ENCODE assay signal across 12 mouse cellular contexts in the genomic region with DNA sequence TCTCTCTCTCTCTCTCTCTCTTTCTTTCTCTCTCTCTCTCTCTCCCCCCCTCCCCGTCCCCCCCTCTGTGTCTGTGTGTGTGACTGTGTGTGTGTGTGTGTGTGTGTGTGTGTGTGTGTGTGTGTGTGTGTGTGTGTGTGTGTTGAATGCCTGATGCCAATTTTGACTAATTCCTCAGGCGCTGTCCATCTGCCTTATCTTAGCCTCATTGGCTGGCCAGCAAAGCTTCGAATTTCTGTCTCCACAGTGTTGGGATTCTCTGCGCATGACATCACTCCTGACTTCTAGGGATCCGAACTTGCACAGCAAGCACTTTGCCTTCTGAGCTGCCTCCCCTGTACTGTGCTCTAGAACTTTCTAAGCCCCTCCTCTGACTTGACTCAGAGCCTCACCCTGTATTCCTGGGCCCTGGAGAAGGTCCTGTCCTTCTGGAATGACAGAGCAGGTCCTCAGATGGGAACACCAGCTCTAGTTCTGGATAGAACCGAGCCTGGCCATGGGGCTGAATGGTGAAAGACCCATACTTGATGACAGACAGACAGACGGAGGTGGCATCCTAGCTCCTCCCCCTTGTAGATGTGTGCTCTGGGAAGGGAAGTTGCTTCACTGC. TPM values are rescaled to one million over a fixed set of nuclear protein-coding genes. Genes with fewer than 3 reads are reported as not detected.
DNase-seq lines count a peak whose midpoint lies in the region; ATAC-seq lines count a peak whose summit lies in the region.
"Had no signal": no experiment of that assay in that cellular context is flagged by ENCODE, and none has a peak within 500 bp of the region (broad histone marks: within the 10 kb centered on the region; RNA-seq: fewer than 3 reads in every experiment).

No protein-coding gene starts in this region.

- peaks cover 25% of the 10 kb centered on the region for H3K27me3 ChIP-seq in hindbrain, embryonic 13.5 days
- H3K27me3 ChIP-seq in hindbrain, embryonic 16.5 days (replicated peaks; ENCODE audit: control insufficient read depth, insufficient read depth, low read length): no peaks in the 10 kb centered on the region

- ATAC-seq in hindbrain, embryonic 13.5 days (ENCODE audit: low FRiP score): 0 out of 2 replicates have a peak, but pooled peaks have one; percentile 24
- no peak for ATAC-seq in hindbrain, embryonic 16.5 days

- no peak overlapping the region for H3K9ac ChIP-seq in hindbrain, embryonic 13.5 days
- H3K9ac ChIP-seq in hindbrain, embryonic 16.5 days (ENCODE audit: low read depth, low read length): no peak overlapping the region

- no peak overlapping the region for H3K4me2 ChIP-seq in hindbrain, embryonic 13.5 days
- H3K4me2 ChIP-seq in hindbrain, embryonic 16.5 days (ENCODE audit: low read length): no peak overlapping the region

- no peak overlapping the region for H3K27ac ChIP-seq in hindbrain, embryonic 13.5 days
- no peak overlapping the region for H3K27ac ChIP-seq in hindbrain, embryonic 16.5 days (ENCODE audit: low read depth, low read length)
- H3K27ac ChIP-seq: heart, embryonic 15.5 days; layer of hippocampus, adult 2 months had no signal

- H3K36me3 ChIP-seq in hindbrain, embryonic 13.5 days: no peaks in the 10 kb centered on the region
- H3K36me3 ChIP-seq in hindbrain, embryonic 16.5 days (ENCODE audit: control insufficient read depth, insufficient read depth, low read length): no peaks in the 10 kb centered on the region
- H3K36me3 ChIP-seq: heart, embryonic 15.5 days had no signal

- no peak overlapping the region for H3K4me3 ChIP-seq in hindbrain, embryonic 13.5 days
- no peak overlapping the region for H3K4me3 ChIP-seq in hindbrain, embryonic 16.5 days (ENCODE audit: low read length)
- H3K4me3 ChIP-seq: layer of hippocampus, adult 2 months had no signal

- no peaks in the 10 kb centered on the region for H3K9me3 ChIP-seq in hindbrain, embryonic 13.5 days
- H3K9me3 ChIP-seq in hindbrain, embryonic 16.5 days (ENCODE audit: control insufficient read depth, low read length): peaks cover 3% of the 10 kb centered on the region; the same call in 1 of the 2 replicates
- H3K9me3 ChIP-seq: heart, embryonic 15.5 days had no signal

- 76% methylated on average over 6 of the region's 7 CpGs for WGBS in hindbrain, embryonic 13.5 days
- 68% methylated on average over 7 of the region's 7 CpGs for WGBS in hindbrain, embryonic 16.5 days

- peak; percentile 49 for DNase-seq in embryo, embryonic 10 days (ENCODE audit: low spot score)
- no peak for DNase-seq in embryo, embryonic 9.5 days (ENCODE audit: extremely low spot score)
- DNase-seq in retina, postnatal 1 day: peak; percentile 58
- DNase-seq in retina, embryonic 14.5 days (ENCODE audit: low spot score): no peak
- DNase-seq in T-cell, adult 2 months (ENCODE audit: low spot score): no peak
- no peak for DNase-seq in cerebellum, adult 18-20 months
- DNase-seq: cerebellum, adult 11-12 months; thymus, adult 18-20 months had no signal

- peaks cover 23% of the 10 kb centered on the region for H3K4me1 ChIP-seq in hindbrain, embryonic 13.5 days (replicated peaks)
- H3K4me1 ChIP-seq in hindbrain, embryonic 16.5 days (ENCODE audit: control insufficient read depth, insufficient read depth, low read depth, low read length): peaks cover 16% of the 10 kb centered on the region

RNA-seq across cellular contexts. Expression of a gene that starts 16.8 kb away (rescaled TPM):
- polyA plus RNA-seq in hindbrain, embryonic 13.5 days (2015; fragmentation: Nextera tagmentation; extraction: Ambion mirVana): 0.47 and 0.61 TPM in 2 replicates
- 0.68 and 0.76 TPM in 2 replicates for polyA plus RNA-seq in hindbrain, embryonic 16.5 days (2015; fragmentation: Nextera tagmentation; extraction: Ambion mirVana)

Comparison
In these comparisons a context has a peak if more than half of its experiments do, and no peak if none do; other contexts are left out.
1. DNase-seq: peak in embryo, embryonic 10 days (single experiment) and retina, postnatal 1 day (single experiment); none in embryo, embryonic 9.5 days (single experiment), retina, embryonic 14.5 days (single experiment), T-cell, adult 2 months (single experiment) and cerebellum, adult 18-20 months (0 of 2).